Mouse (Mus musculus) ES-E14 (cell line): ENCODE data around the gene Pask. TPM values are rescaled to one million over a fixed set of nuclear protein-coding genes. Genes with fewer than 3 reads are reported as not detected.

Source experiments
- DNase-seq: peaks from one replicate; pipeline ENCODE4 v3.0.0-alpha.2; 2013; ENCODE audit warnings: low read depth, low spot score
- H3K27ac ChIP-seq: 2 replicates; pipeline ENCODE4 v1.5.1; 2012; ENCODE audit warnings: low read depth, mild to moderate bottlenecking, low read length, moderate library complexity, mixed read lengths; ENCODE audit not compliant: poor library complexity, insufficient read depth, severe bottlenecking
- H3K36me3 ChIP-seq: 2 replicates; pipeline ENCODE4 v1.6.1; 2012; ENCODE audit warnings: mild to moderate bottlenecking, low read length, moderate library complexity, mixed read lengths; ENCODE audit not compliant: control insufficient read depth, poor library complexity, insufficient read depth, severe bottlenecking
- H3K4me1 ChIP-seq, 2 experiments: fragments of 150-350 bp in 1 of 2; sonication (generic) in 1 of 2; 2 replicates each; pipeline ENCODE4 v1.6.1; 2012; ENCODE audit warnings: low read length in 2 of 2, mild to moderate bottlenecking in 1 of 2, mixed read lengths in 1 of 2; ENCODE audit not compliant: control insufficient read depth in 2 of 2, insufficient read depth in 2 of 2, poor library complexity in 1 of 2
- H3K4me3 ChIP-seq, 2 experiments: fragments of 150-350 bp in 1 of 2; sonication (generic) in 1 of 2; 2 replicates each; pipeline ENCODE4 v1.5.1; 2012; ENCODE audit warnings: low read length in 2 of 2, low read depth in 1 of 2, mild to moderate bottlenecking in 1 of 2, mixed read lengths in 1 of 2; ENCODE audit not compliant: insufficient read depth in 1 of 2, poor library complexity in 1 of 2, severe bottlenecking in 1 of 2
- H3K9ac ChIP-seq: 2 replicates; pipeline ENCODE4 v1.6.1; 2012; ENCODE audit warnings: low read depth, mild to moderate bottlenecking, low read length, mixed read lengths; ENCODE audit not compliant: poor library complexity, insufficient read depth, severe bottlenecking
- H3K9me3 ChIP-seq: fragments of 150-350 bp; sonication (generic); 2 replicates; pipeline ENCODE4 v1.6.1; 2012; ENCODE audit warnings: low read depth, mild to moderate bottlenecking, low read length; ENCODE audit not compliant: control insufficient read depth, insufficient read depth
- CHD2 ChIP-seq: IDR thresholded peaks from 2 replicates; pipeline ENCODE4 v1.6.1; 2014; ENCODE audit warnings: mild to moderate bottlenecking, low read depth, low read length, inconsistent platforms
- HCFC1 ChIP-seq: IDR thresholded peaks from 2 replicates; pipeline ENCODE4 v1.6.1; 2012; ENCODE audit warnings: low read length, inconsistent platforms, borderline replicate concordance; ENCODE audit not compliant: insufficient read depth
- MAFK ChIP-seq: IDR thresholded peaks from 2 replicates; pipeline ENCODE4 v1.6.1; 2014; ENCODE audit warnings: mild to moderate bottlenecking, low read depth, low read length, inconsistent platforms; ENCODE audit not compliant: insufficient read depth
- ZC3H11A ChIP-seq: IDR thresholded peaks from 2 replicates; pipeline ENCODE4 v1.6.1; 2012; ENCODE audit warnings: low read depth, mild to moderate bottlenecking, inconsistent platforms, low read length, borderline replicate concordance
- ZNF384 ChIP-seq: IDR thresholded peaks from 2 replicates; pipeline ENCODE4 v1.6.1; 2012; ENCODE audit warnings: low read depth, low read length, inconsistent platforms
- in situ Hi-C, 2 experiments: fragments of 600-800 bp; cut with MboI; formaldehyde crosslinking; loops; one replicate each; pipeline ENCODE4 v1.15.1; 2025; ENCODE audit warnings: low sequenced_read_pairs in 2 of 2, inconsistent platforms in 1 of 2; ENCODE audit not compliant: unreplicated experiment in 2 of 2
- total RNA-seq: library from RNA; depleted of rRNA; stranded (reverse); fragments of 300-350 nt; gene quantifications from 2 replicates; pipeline ENCODE4 v1.2.3, GENCODE M21; 2012

The Pask gene
- total RNA-seq, 1 experiment = 34.4 TPM

DNA sequence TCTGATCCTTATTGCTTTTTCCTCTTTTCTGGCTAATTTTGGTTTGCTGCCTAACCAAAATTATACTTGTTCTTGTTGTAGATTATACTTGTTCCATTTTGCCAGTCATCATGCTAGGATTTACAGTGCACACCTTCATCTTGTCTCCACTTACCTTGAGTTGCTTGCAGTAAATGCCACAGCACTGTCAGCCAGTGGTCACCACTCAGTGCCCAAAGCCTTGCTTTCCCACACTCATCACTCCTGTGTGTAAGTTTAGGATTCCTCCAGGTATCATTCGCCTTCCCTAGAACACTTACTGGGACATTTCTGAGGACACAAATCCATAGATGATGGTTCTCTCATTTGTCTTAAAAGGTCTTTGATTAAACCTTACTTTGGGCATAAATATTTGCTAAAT is 51.7 kb downstream of the Pask start:
- H3K4me3 ChIP-seq = no peak overlapping the region
- no peaks in the 10 kb centered on the region for H3K4me1 ChIP-seq
- no peak for DNase-seq
- H3K9me3 ChIP-seq = no peaks in the 10 kb centered on the region
- in situ Hi-C loops = no loop called here
- peaks cover 13% of the 10 kb centered on the region; the same call in 1 of the 2 replicates for H3K36me3 ChIP-seq
- TF ChIP-seq MAFK (no peak), HCFC1 (no peak), ZC3H11A (no peak)
- no peak overlapping the region for H3K27ac ChIP-seq
- H3K9ac ChIP-seq = no peak overlapping the region

- peaks cover 12% of the 10 kb centered on the region; the same call in 1 of the 2 replicates for H3K36me3 ChIP-seq
- H3K4me3 ChIP-seq = no peak overlapping the region
- H3K9me3 ChIP-seq = no peaks in the 10 kb centered on the region
- no peak overlapping the region for H3K27ac ChIP-seq
- H3K9ac ChIP-seq = no peak overlapping the region
- no peak for DNase-seq
- in situ Hi-C loops = no loop called here
- TF ChIP-seq ZC3H11A (no peak), CHD2 (no peak), MAFK (no peak), ZNF384 (no peak), HCFC1 (no peak)
- no peaks in the 10 kb centered on the region for H3K4me1 ChIP-seq
Observed at GRCm38 (mm10) chr1:93290956-93291355, 52.3 kb downstream of the Pask start.

- Histone ChIP-seq H3K4me1 (no peaks in the 10 kb centered on the region), H3K9me3 (no peaks in the 10 kb centered on the region), H3K9ac (no peak overlapping the region), H3K27ac (no peak overlapping the region), H3K4me3 (no peak overlapping the region), H3K36me3 (peaks cover 18% of the 10 kb centered on the region; the same call in 1 of the 2 replicates)
- DNase-seq = no peak
- in situ Hi-C loops = no loop called here
- no peak for TF ChIP-seq ZNF384
- no peak for TF ChIP-seq ZC3H11A
- TF ChIP-seq HCFC1 = no peak
- no peak for TF ChIP-seq MAFK
- TF ChIP-seq CHD2 = no peak
Observed at GRCm38 (mm10) chr1:93289678-93290214, 53.5 kb downstream of the Pask start.

GRCm38 (mm10) chr1:93277041-93277440 is 66.2 kb downstream of the Pask start:
- DNase-seq = no peak
- Histone ChIP-seq H3K9me3 (no peaks in the 10 kb centered on the region), H3K4me1 (peaks cover 0 to 15% of the 10 kb centered on the region in 2 experiments; a peak in 1 of 4 replicates), H3K36me3 (peaks cover 22% of the 10 kb centered on the region; the same call in 1 of the 2 replicates), H3K4me3 (no peak overlapping the region), H3K9ac (no peak overlapping the region), H3K27ac (no peak overlapping the region)
- in situ Hi-C loops = no loop called here
- no peak for TF ChIP-seq MAFK
- no peak for TF ChIP-seq CHD2
- no peak for TF ChIP-seq HCFC1
- TF ChIP-seq ZNF384 = no peak
- no peak for TF ChIP-seq ZC3H11A

GRCm38 (mm10) chr1:93275561-93275960 is 67.7 kb downstream of the Pask start:
- Histone ChIP-seq H3K36me3 (peaks cover 20% of the 10 kb centered on the region; the same call in 1 of the 2 replicates), H3K27ac (no peak overlapping the region), H3K4me1 (peaks cover 0 to 15% of the 10 kb centered on the region in 2 experiments; a peak in 1 of 4 replicates), H3K9me3 (no peaks in the 10 kb centered on the region), H3K4me3 (no peak overlapping the region), H3K9ac (no peak overlapping the region)
- TF ChIP-seq ZC3H11A = no peak
- TF ChIP-seq MAFK = no peak
- no peak for TF ChIP-seq ZNF384
- no peak for TF ChIP-seq HCFC1
- TF ChIP-seq CHD2 = no peak
- peak; percentile 44 for DNase-seq
- in situ Hi-C loops = no loop called here
